Mouse (Mus musculus): Measurements from ENCODE around the gene Rmnd1.

- TF ChIP-seq CTCF (IDR thresholded peaks at IDR 0.05; ENCODE audit: borderline replicate concordance, extremely low read depth, insufficient read depth, insufficient read length) (no peak), POLR2A (IDR thresholded peaks at IDR 0.05; ENCODE audit: borderline replicate concordance, extremely low read depth, insufficient read depth, insufficient read length, poor library complexity, severe bottlenecking) (no peak)
Observed at GRCm38 (mm10) chr10:4387701-4388383, 44.3 kb downstream of the Rmnd1 start, which contains the start of gene Zbtb2.
